Mouse (Mus musculus): ENCODE data around the gene Cnnm2. TPM values are rescaled to one million over a fixed set of nuclear protein-coding genes. Genes with fewer than 3 reads are reported as not detected.

Cnnm2 gene
- polyA plus RNA-seq, 1 experiment = 12.2 TPM

- Histone ChIP-seq H3K4me3 (replicated peaks; ENCODE audit: extremely low read depth, low read depth, low read length) (no peak overlapping the region), H3K4me1 (ENCODE audit: control insufficient read depth, insufficient read depth, low read length) (0 out of 2 replicates have a peak, but pooled peaks cover 2% of the 10 kb centered on the region)
- TF ChIP-seq POLR2A (IDR thresholded peaks at IDR 0.05; ENCODE audit: borderline replicate concordance, extremely low read depth, low read depth, low read length) = no peak
- no peak for TF ChIP-seq CTCF (IDR thresholded peaks at IDR 0.05; ENCODE audit: insufficient read depth, low read length)
- 52% methylated on average over 6 of the region's 6 CpGs for WGBS
- no peak for DNase-seq
These were observed 103.4 kb downstream of the Cnnm2 start for GRCm38 (mm10) chr19:46864731-46865331.

GRCm38 (mm10) chr19:46865381-46865780, 104.0 kb downstream of the Cnnm2 start:
- H3K4me3 ChIP-seq (replicated peaks; ENCODE audit: extremely low read depth, low read depth, low read length) = no peak overlapping the region
- WGBS = 79% methylated on average over 4 of the region's 4 CpGs
- DNase-seq = no peak
- TF ChIP-seq CTCF (IDR thresholded peaks at IDR 0.05; ENCODE audit: insufficient read depth, low read length) = no peak
- TF ChIP-seq POLR2A (IDR thresholded peaks at IDR 0.05; ENCODE audit: borderline replicate concordance, extremely low read depth, low read depth, low read length) = no peak
- H3K4me1 ChIP-seq (ENCODE audit: control insufficient read depth, insufficient read depth, low read length) = 0 out of 2 replicates have a peak, but pooled peaks cover 2% of the 10 kb centered on the region

- DNase-seq = no peak
- no peak for TF ChIP-seq CTCF (IDR thresholded peaks at IDR 0.05; ENCODE audit: insufficient read depth, low read length)
- Histone ChIP-seq H3K4me3 (replicated peaks; ENCODE audit: extremely low read depth, low read depth, low read length) (no peak overlapping the region), H3K4me1 (ENCODE audit: control insufficient read depth, insufficient read depth, low read length) (no peaks in the 10 kb centered on the region)
- WGBS = 40% methylated on average over 11 of the region's 11 CpGs
These were observed 107.7 kb downstream of the Cnnm2 start for GRCm38 (mm10) chr19:46869049-46869448.

- peak; percentile 90 for TF ChIP-seq CTCF (IDR thresholded peaks at IDR 0.05; ENCODE audit: insufficient read depth, low read length)
- TF ChIP-seq POLR2A (IDR thresholded peaks at IDR 0.05; ENCODE audit: borderline replicate concordance, extremely low read depth, low read depth, low read length) = no peak
- 14% methylated on average over 6 of the region's 6 CpGs for WGBS
- Histone ChIP-seq H3K4me3 (replicated peaks; ENCODE audit: extremely low read depth, low read depth, low read length) (no peak overlapping the region), H3K4me1 (ENCODE audit: control insufficient read depth, insufficient read depth, low read length) (no peaks in the 10 kb centered on the region)
- peak; percentile 80 for DNase-seq
These were observed 108.1 kb downstream of the Cnnm2 start for GRCm38 (mm10) chr19:46869526-46869925.

GRCm38 (mm10) chr19:46871096-46871495, 109.7 kb downstream of the Cnnm2 start:
- 96% methylated on average over 4 of the region's 4 CpGs for WGBS
- DNase-seq = no peak
- no peak overlapping the region for H3K4me3 ChIP-seq (replicated peaks; ENCODE audit: extremely low read depth, low read depth, low read length)
- no peak for TF ChIP-seq POLR2A (IDR thresholded peaks at IDR 0.05; ENCODE audit: borderline replicate concordance, extremely low read depth, low read depth, low read length)
- TF ChIP-seq CTCF (IDR thresholded peaks at IDR 0.05; ENCODE audit: insufficient read depth, low read length) = no peak
- no peaks in the 10 kb centered on the region for H3K4me1 ChIP-seq (ENCODE audit: control insufficient read depth, insufficient read depth, low read length)

GRCm38 (mm10) chr19:46871651-46872050, 110.3 kb downstream of the Cnnm2 start:
- 61% methylated on average over 7 of the region's 7 CpGs for WGBS
- DNase-seq = no peak

GRCm38 (mm10) chr19:46873924-46874323, 112.5 kb downstream of the Cnnm2 start:
- WGBS = 83% methylated on average over 3 of the region's 3 CpGs
- TF ChIP-seq CTCF (IDR thresholded peaks at IDR 0.05; ENCODE audit: insufficient read depth, low read length) (no peak), POLR2A (IDR thresholded peaks at IDR 0.05; ENCODE audit: borderline replicate concordance, extremely low read depth, low read depth, low read length) (no peak)
- H3K4me1 ChIP-seq (ENCODE audit: control insufficient read depth, insufficient read depth, low read length) = no peaks in the 10 kb centered on the region
- H3K4me3 ChIP-seq (replicated peaks; ENCODE audit: extremely low read depth, low read depth, low read length) = no peak overlapping the region
- DNase-seq = no peak

More at GRCm38 (mm10) chr19:46871651-46872050, 110.3 kb downstream of the Cnnm2 start:
- H3K4me1 ChIP-seq (ENCODE audit: control insufficient read depth, insufficient read depth, low read length) = no peaks in the 10 kb centered on the region
- no peak overlapping the region for H3K4me3 ChIP-seq (replicated peaks; ENCODE audit: extremely low read depth, low read depth, low read length)
- no peak for TF ChIP-seq CTCF (IDR thresholded peaks at IDR 0.05; ENCODE audit: insufficient read depth, low read length)
- no peak for TF ChIP-seq POLR2A (IDR thresholded peaks at IDR 0.05; ENCODE audit: borderline replicate concordance, extremely low read depth, low read depth, low read length)

GRCm38 (mm10) chr19:46875790-46876189, 114.4 kb downstream of the Cnnm2 start:
- TF ChIP-seq POLR2A (IDR thresholded peaks at IDR 0.05; ENCODE audit: borderline replicate concordance, extremely low read depth, low read depth, low read length) (no peak), CTCF (IDR thresholded peaks at IDR 0.05; ENCODE audit: insufficient read depth, low read length) (peak; percentile 95)
- peak; percentile 85 for DNase-seq
- 36% methylated on average over 12 of the region's 12 CpGs for WGBS
- Histone ChIP-seq H3K4me3 (replicated peaks; ENCODE audit: extremely low read depth, low read depth, low read length) (no peak overlapping the region), H3K4me1 (ENCODE audit: control insufficient read depth, insufficient read depth, low read length) (no peaks in the 10 kb centered on the region)

GRCm38 (mm10) chr19:46877886-46878285, 116.5 kb downstream of the Cnnm2 start:
- WGBS = 77% methylated on average over 13 of the region's 13 CpGs
- DNase-seq = no peak
- no peaks in the 10 kb centered on the region for H3K4me1 ChIP-seq (ENCODE audit: control insufficient read depth, insufficient read depth, low read length)
- no peak for TF ChIP-seq CTCF (IDR thresholded peaks at IDR 0.05; ENCODE audit: insufficient read depth, low read length)
- no peak for TF ChIP-seq POLR2A (IDR thresholded peaks at IDR 0.05; ENCODE audit: borderline replicate concordance, extremely low read depth, low read depth, low read length)
- H3K4me3 ChIP-seq (replicated peaks; ENCODE audit: extremely low read depth, low read depth, low read length) = no peak overlapping the region

- H3K4me1 ChIP-seq (ENCODE audit: control insufficient read depth, insufficient read depth, low read length) = no peaks in the 10 kb centered on the region
- 35% methylated on average over 13 of the region's 13 CpGs for WGBS
- peak; percentile 54 for DNase-seq
- no peak overlapping the region for H3K4me3 ChIP-seq (replicated peaks; ENCODE audit: extremely low read depth, low read depth, low read length)
- TF ChIP-seq POLR2A (IDR thresholded peaks at IDR 0.05; ENCODE audit: borderline replicate concordance, extremely low read depth, low read depth, low read length) (no peak), CTCF (IDR thresholded peaks at IDR 0.05; ENCODE audit: insufficient read depth, low read length) (peak; percentile 50)
These were observed 117.0 kb downstream of the Cnnm2 start for GRCm38 (mm10) chr19:46878346-46878745.
